28 mouse cellular contexts compared by ENCODE assay signal in genomic region chr9:26798205-26798604, GRCm38 (mm10). TPM values are rescaled to one million over a fixed set of nuclear protein-coding genes. Genes with fewer than 3 reads are reported as not detected.
DNase-seq lines count a peak whose midpoint lies in the region; ATAC-seq and TF ChIP-seq lines count a peak whose summit lies in the region.
"Had no signal": no experiment of that assay in that cellular context is flagged by ENCODE, and none has a peak within 500 bp of the region (broad histone marks: within the 10 kb centered on the region; RNA-seq: fewer than 3 reads in every experiment).

No protein-coding gene starts in this region.

- H3K27me3 ChIP-seq in kidney, adult 2 months (replicated peaks; ENCODE audit: control insufficient read depth, insufficient read depth, low read length): no peaks in the 10 kb centered on the region
- H3K27me3 ChIP-seq in stomach, postnatal 0 days (ENCODE audit: control insufficient read depth, insufficient read depth, low read length): no peaks in the 10 kb centered on the region
- H3K27me3 ChIP-seq: embryonic facial prominence, embryonic 13.5 days; forebrain, embryonic 12.5 days; forebrain, embryonic 15.5 days; hindbrain, embryonic 13.5 days had no signal

- TF ChIP-seq CTCF in kidney, adult 2 months (conservative IDR thresholded peaks at IDR 0.05; ENCODE audit: insufficient read depth, insufficient read length, low read depth, low read length): no peak
- TF ChIP-seq CTCF in stomach, postnatal 0 days (IDR thresholded peaks at IDR 0.05; ENCODE audit: low read depth): no peak

- no peak for TF ChIP-seq POLR2A in kidney, adult 2 months (IDR thresholded peaks at IDR 0.05; ENCODE audit: low read depth, low read length)

- H3K9ac ChIP-seq in stomach, postnatal 0 days (ENCODE audit: low read length): no peak overlapping the region
- H3K9ac ChIP-seq: embryonic facial prominence, embryonic 13.5 days; forebrain, embryonic 12.5 days; forebrain, embryonic 15.5 days; hindbrain, embryonic 13.5 days had no signal

- H3K36me3 ChIP-seq in kidney, adult 2 months (ENCODE audit: control insufficient read depth, insufficient read depth, low read length): no peaks in the 10 kb centered on the region
- no peaks in the 10 kb centered on the region for H3K36me3 ChIP-seq in stomach, postnatal 0 days (ENCODE audit: control insufficient read depth, insufficient read depth, low read length)
- H3K36me3 ChIP-seq: embryonic facial prominence, embryonic 10.5 days; embryonic facial prominence, embryonic 13.5 days; forebrain, embryonic 12.5 days; forebrain, embryonic 15.5 days; hindbrain, embryonic 10.5 days; hindbrain, embryonic 13.5 days had no signal

- peak; percentile 51; the same call in 1 of the 2 replicates for ATAC-seq in stomach, postnatal 0 days (ENCODE audit: low FRiP score, low TSS enrichment)
- no peak for ATAC-seq in megakaryocyte-erythroid progenitor cell, adult 5-6 weeks (replicated peaks; ENCODE audit: low FRiP score, low TSS enrichment, poor library complexity, severe bottlenecking)
- ATAC-seq: activated CD4-positive, CD25-positive, alpha-beta regulatory T cell, adult 4 months; forebrain, embryonic 15.5 days had no signal

- H3K27ac ChIP-seq in kidney, adult 2 months (ENCODE audit: insufficient read depth, low read depth, low read length): peak overlapping the region; percentile 100
- H3K27ac ChIP-seq in stomach, postnatal 0 days (replicated peaks): no peak overlapping the region
- H3K27ac ChIP-seq: embryonic facial prominence, embryonic 10.5 days; embryonic facial prominence, embryonic 13.5 days; forebrain, embryonic 12.5 days; forebrain, embryonic 15.5 days; heart, adult 2 months; hindbrain, embryonic 10.5 days; hindbrain, embryonic 13.5 days had no signal

- H3K4me1 ChIP-seq in kidney, adult 2 months (ENCODE audit: control insufficient read depth, insufficient read depth, low read length): peaks cover 37% of the 10 kb centered on the region
- H3K4me1 ChIP-seq in stomach, postnatal 0 days (replicated peaks; ENCODE audit: control insufficient read depth, insufficient read depth): no peaks in the 10 kb centered on the region
- H3K4me1 ChIP-seq: embryonic facial prominence, embryonic 10.5 days; embryonic facial prominence, embryonic 13.5 days; forebrain, embryonic 12.5 days; forebrain, embryonic 15.5 days; hindbrain, embryonic 10.5 days; hindbrain, embryonic 13.5 days had no signal

- peak; percentile 40 for DNase-seq in kidney, adult 2 months
- DNase-seq in kidney, adult 18-20 months: no peak
- DNase-seq in urinary bladder, postnatal 14 days (ENCODE audit: low spot score): peak; percentile 33
- DNase-seq in urinary bladder, postnatal 4 days (ENCODE audit: low spot score in 2 of 2): no peak
- peak; percentile 30 for DNase-seq in kidney, postnatal 10 days
- DNase-seq in stomach, postnatal 0 days (ENCODE audit: low spot score): peak; percentile 41
- no peak for DNase-seq in lung, postnatal 14 days
- DNase-seq: adrenal gland, adult 8-10 months; adrenal gland, postnatal 25 days; cerebellum, adult 11-12 months; cerebellum, adult 8-10 months; cerebellum, postnatal 10 days; cerebellum, postnatal 36 days; embryo, embryonic 11 days; gastrocnemius, postnatal 10 days; gastrocnemius, postnatal 36 days; heart, adult 2 months; heart, postnatal 36 days had no signal

- H3K9me3 ChIP-seq in stomach, postnatal 0 days (ENCODE audit: control insufficient read depth, low read length): no peaks in the 10 kb centered on the region
- H3K9me3 ChIP-seq: embryonic facial prominence, embryonic 10.5 days; embryonic facial prominence, embryonic 13.5 days; forebrain, embryonic 12.5 days; forebrain, embryonic 15.5 days; hindbrain, embryonic 10.5 days; hindbrain, embryonic 13.5 days had no signal

- no peak overlapping the region for H3K4me2 ChIP-seq in stomach, postnatal 0 days (replicated peaks; ENCODE audit: low read depth)
- H3K4me2 ChIP-seq: embryonic facial prominence, embryonic 13.5 days; forebrain, embryonic 12.5 days; forebrain, embryonic 15.5 days; heart, embryonic 11.5 days; hindbrain, embryonic 13.5 days had no signal

- 30% methylated on average over 3 of the region's 3 CpGs for WGBS in kidney, adult 2 months
- 75% methylated on average over 3 of the region's 3 CpGs for WGBS in stomach, postnatal 0 days

- no peak for TF ChIP-seq EP300 in stomach, postnatal 0 days (optimal IDR thresholded peaks at IDR 0.05)

- no peak overlapping the region for H3K4me3 ChIP-seq in kidney, adult 2 months (ENCODE audit: insufficient read depth, low read depth, low read length)
- no peak overlapping the region for H3K4me3 ChIP-seq in stomach, postnatal 0 days (ENCODE audit: low read depth, low read length)
- H3K4me3 ChIP-seq: embryonic facial prominence, embryonic 10.5 days; embryonic facial prominence, embryonic 13.5 days; erythroblast, embryonic 14.5 days; forebrain, embryonic 12.5 days; forebrain, embryonic 15.5 days; heart, adult 2 months; hindbrain, embryonic 10.5 days; hindbrain, embryonic 13.5 days had no signal

RNA-seq across cellular contexts. Expression of gene Glb1l2, which starts 8.1 kb away (rescaled TPM):
- polyA plus RNA-seq in kidney, adult 2 months (2012; rRNA removed): 60.4 and 66.7 TPM in 2 replicates
- 10.2 and 10.3 TPM in 2 replicates for polyA plus RNA-seq in stomach, postnatal 0 days (2015; fragmentation: Nextera tagmentation; extraction: Ambion mirVana)
- total RNA-seq in megakaryocyte-erythroid progenitor cell, adult 5-6 weeks (2014; fragmentation: Nextera tagmentation): not detected in 2 replicates
- not detected in 2 replicates for total RNA-seq in megakaryocyte-erythroid progenitor cell, adult 5-6 weeks (2017)
- polyA plus RNA-seq: activated CD4-positive, CD25-positive, alpha-beta regulatory T cell, adult 4 months; erythroblast, embryonic 14.5 days had no signal

Comparison
In these comparisons a context has a peak if more than half of its experiments do, and no peak if none do; other contexts are left out.
1. DNase-seq: peak in kidney, adult 2 months (single experiment), urinary bladder, postnatal 14 days (single experiment), kidney, postnatal 10 days (single experiment) and stomach, postnatal 0 days (single experiment); none in kidney, adult 18-20 months (single experiment), urinary bladder, postnatal 4 days (0 of 2) and lung, postnatal 14 days (single experiment).